Mouse (Mus musculus): ENCODE results near the gene Asxl2.

GRCm38 (mm10) chr12:3441361-3441760 is 14.7 kb downstream of the Asxl2 start:
- TF ChIP-seq CTCF (IDR thresholded peaks at IDR 0.05; ENCODE audit: low read depth) (no peak), EP300 (IDR thresholded peaks at IDR 0.05; ENCODE audit: low read depth) (no peak)
